Mouse (Mus musculus): Measurements from ENCODE around the gene Slc5a9.
"Not testable (repeated sequence)": the region's sequence is repeated elsewhere in the genome, so short reads cannot be mapped to it uniquely, and the experiment has no call there.

Slc5a9 gene

DNA sequence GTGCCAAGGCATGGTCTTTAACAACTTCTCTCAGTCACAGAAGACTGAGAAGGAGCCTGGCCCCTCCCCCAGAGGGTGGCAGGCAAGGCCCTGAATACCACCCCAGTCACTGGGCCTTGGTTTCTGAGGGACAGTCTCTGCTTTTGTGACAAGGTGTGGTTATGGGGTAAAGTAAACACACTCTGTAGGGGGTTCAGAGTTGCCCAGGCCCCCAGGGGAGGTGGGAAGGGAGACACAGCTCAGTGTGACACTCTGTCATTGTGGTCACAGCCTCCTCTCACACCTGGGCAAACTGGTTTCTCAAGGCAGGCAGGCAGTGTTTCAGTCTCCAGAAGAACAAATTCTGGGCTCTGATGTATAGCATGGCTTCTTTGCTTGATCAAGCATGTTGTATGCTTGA, at the start of gene Slc5a9:
Gene Slc5a9 (minus strand): TSS at position 144 of the 400 bp plus-strand sequence.
- DNase-seq (ENCODE audit: extremely low spot score, low spot score): no peak

GRCm38 (mm10) chr4:111919092-111919491, 16.4 kb upstream of the Slc5a9 start, which contains the start of gene Skint8:
Gene Skint8, plus strand, starts transcription at chr4:111919392.
- DNase-seq (ENCODE audit: extremely low spot score, low spot score): no peak

DNA sequence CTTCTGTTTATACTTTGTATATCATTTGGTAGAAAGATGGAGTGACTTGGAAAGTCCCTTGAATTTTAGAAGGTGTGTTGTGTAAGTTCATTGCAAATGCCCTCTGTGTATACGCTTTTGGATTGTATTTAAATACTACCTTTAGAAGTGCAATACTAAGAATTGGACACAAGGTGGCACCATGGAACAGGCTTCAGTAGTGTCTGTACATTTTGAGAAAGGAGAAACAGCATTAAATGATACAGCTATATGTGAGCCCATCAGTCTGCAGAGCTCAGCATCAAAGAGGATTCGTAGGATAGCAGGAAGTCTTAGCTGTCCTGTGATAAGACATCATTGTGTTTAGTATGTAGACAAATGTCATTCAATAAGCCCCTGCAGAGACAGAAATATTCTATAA, 5.2 kb upstream of the Slc5a9 start:
- no peak for DNase-seq (ENCODE audit: extremely low spot score, low spot score)

DNA sequence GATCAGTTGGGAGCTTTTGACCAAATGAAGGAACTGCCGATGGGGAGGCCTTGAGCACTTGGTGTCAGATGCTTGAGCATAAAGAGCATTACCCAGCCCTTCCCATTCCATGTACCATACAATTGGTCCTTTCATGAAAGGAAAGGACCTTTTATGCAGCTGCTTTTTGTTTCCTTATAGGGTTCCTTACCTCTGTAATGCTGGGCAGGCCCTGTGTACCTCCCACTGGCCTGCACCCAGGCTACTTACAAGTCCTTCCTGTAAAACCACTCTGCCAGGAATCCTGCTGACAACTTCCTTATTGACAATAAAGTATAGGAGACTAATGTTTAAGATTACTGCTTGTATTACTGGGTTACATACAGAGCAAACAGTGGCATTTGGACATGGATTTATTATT, 1.2 kb downstream of the Slc5a9 start:
- no peak for DNase-seq (ENCODE audit: extremely low spot score, low spot score)

GRCm38 (mm10) chr4:111900491-111900890, 2.2 kb downstream of the Slc5a9 start:
- DNase-seq (ENCODE audit: extremely low spot score, low spot score): not testable (repeated sequence)

GRCm38 (mm10) chr4:111898566-111898965, 4.2 kb downstream of the Slc5a9 start:
- no peak for DNase-seq (ENCODE audit: extremely low spot score, low spot score)

DNA sequence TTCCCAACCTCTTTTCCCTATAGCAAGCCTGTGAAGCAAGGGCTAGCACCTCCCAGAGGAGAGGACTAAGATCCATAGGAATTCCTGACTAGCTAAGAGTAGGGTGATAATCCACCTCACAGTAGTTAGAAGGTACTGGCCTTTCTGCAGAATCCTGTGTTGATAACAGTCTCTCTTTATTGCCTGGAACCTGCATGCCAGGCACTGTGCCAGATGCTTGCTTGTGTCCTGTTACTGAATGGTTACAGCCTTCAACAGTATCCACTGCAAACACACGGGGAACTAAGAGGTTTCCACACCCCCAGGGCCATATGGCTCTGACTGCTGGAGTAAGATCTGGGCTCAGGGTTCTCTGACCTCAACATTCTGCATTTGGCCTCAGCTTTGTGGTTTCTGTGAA, 5.0 kb downstream of the Slc5a9 start:
- no peak for DNase-seq (ENCODE audit: extremely low spot score, low spot score)

DNA sequence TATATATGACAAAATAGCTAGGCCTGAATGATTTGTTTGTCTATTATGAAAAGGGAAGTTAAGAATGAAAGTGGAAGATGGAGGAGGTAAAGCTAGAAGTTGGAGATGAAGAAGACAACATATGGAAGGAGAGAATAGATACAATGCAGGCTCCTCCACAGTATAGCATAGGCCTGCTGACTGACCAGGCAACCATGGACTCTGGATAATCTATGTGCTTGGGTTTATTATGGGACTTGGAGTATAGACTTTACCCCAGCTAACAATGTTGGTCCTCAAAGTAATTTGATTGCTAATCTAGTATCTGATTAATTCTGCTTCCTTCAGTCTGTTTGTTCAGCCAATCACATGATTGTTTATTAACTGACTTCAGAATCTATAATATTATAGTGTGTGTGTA, 10.6 kb downstream of the Slc5a9 start:
- no peak for DNase-seq (ENCODE audit: extremely low spot score, low spot score)

DNA sequence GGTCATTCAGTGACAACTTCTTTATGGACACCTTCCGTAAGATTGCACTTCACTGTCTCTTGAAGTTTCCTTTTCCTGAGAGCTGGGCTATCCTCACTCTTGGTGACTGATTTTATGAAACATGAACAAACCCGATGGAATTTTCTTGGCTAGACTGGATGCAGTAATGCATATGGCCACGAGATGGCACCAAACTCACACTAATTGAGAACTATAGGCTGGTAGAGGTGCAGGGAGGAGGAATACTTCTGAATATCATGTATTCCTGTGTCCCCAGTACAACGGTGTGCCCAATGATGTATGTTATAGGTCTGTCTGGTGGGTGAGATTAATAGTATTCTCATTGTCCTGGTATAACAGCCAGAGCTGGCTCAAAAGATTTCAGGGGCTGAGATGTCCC, 16.1 kb downstream of the Slc5a9 start:
- DNase-seq (ENCODE audit: extremely low spot score, low spot score): peak; percentile 75

DNA sequence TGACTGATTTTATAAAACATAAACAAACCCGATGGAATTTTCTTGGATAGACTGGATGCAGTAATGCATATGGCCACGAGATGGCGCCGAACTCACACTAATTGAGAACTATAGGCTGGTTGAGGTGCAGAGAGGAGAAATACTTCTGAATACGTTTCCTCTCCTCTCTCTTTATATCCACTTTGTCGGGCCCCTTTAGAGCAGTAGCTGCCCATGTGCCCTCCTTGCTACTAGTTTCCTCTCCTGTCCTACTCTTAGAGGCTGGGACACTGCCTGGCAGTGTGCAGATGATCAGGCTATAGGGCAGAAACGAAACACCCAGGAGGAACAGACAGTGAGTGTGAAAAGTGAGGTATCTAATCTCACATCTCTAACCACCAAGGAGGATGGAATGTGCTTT, 16.7 kb downstream of the Slc5a9 start:
- peak; percentile 72 for DNase-seq (ENCODE audit: extremely low spot score, low spot score)

DNA sequence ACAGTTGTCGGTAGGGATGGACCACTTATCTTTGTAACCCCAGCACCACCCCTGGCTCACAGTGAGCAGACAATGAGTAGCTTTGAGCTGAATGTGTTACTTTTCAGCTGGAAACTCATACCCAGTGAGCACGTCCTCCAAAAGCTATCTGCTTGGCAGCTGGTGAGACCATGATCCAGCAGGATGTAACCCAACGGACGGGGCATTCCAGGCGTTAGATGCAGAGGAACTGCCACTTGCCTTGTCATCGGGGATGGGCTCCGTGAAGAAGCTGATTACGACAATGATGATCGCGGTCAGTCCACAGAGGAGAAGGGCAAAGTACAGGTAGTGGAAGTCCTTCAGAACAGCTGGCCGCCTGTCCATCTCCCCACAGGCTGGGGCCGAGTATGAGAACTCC, 19.2 kb downstream of the Slc5a9 start:
- DNase-seq (ENCODE audit: extremely low spot score, low spot score): no peak

DNA sequence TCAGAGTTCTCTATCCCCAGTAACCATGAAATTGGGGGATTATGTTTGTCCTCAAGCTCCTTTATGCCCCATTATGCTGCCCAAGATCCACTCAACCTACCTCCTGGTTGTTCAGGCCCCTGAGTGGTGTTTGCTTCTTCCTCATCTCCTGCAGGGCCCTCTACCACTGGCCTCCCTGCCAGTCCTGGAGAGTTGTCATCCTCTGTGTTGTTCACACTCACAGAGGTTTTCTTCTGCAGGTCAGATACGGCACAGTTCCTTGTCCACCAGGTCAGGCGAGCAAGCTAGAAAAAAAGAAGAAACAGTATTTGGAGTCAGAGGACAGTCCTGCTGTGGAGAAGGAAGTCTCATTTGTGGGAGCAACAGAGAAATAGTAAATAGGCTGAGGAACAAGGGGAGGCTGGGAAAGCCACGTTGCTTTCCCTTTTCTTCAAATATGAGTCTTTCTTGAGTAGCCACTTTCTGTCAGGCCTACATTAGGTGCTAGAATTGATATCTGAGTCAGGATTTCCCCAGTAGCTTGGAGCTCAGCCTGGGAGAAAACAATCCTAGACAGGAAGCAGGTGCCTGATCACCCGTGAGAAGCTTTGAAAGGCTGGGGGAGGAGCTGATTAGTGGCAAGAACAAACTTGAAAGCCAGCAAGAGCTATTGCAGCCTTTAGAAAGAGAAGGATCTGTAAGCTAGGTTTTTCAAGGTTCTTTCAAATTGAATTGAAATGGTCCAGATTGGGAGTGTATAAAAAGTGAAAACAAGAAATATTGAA, 22.4 kb downstream of the Slc5a9 start:
- DNase-seq (ENCODE audit: extremely low spot score, low spot score): no peak

DNA sequence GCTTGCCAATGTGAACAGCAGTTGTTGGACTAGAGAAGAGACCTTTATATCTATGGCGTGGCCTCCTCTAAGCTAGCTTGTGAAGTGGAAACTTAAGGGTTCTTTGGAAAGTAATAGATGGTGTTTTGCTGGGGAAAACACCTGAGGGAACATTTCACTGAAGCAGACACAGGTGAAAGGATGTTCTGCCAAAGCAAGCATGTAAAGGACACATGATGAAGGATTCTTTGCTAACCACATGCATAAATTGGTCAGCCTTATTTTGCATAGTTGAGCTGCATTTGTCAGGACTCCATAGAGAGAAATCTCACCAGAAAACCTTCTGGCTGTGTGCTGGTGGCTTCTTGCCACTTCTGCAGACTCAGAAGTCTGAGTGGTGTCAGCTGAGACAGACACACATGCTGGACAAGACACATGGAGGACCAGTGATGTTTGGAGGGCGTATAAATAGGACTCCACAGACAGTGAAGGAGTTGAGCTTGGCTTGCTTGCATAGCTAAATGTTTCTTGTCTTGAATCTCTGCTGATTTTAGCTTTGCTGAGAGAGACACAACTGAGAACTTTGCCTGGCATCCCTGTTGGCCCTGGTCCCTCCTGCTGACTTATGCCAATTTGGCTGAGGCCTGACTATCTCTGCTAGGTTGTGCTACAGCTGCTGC, 34.8 kb downstream of the Slc5a9 start:
- no peak for DNase-seq (ENCODE audit: extremely low spot score, low spot score)

DNA sequence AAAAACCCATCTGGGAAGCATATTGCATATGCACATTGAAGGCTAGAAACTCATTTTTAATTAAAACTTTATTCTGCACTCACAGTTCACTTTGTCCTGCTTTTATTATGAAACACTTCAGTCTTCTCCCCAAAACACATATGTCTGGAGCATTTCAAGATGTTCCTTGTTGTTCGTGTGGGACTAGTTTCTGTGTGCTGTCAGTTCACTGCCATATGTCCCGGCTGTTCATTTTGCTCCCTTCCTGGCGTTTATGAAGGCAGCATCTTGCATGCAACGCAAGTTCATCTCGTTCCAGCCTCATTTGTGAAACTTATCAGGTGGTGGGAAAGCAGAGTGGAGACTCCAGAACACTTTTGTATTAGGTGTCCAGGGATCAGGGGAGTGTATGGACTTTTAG, 36.0 kb downstream of the Slc5a9 start:
- no peak for DNase-seq (ENCODE audit: extremely low spot score, low spot score)

GRCm38 (mm10) chr4:111852626-111853025, 50.1 kb downstream of the Slc5a9 start:
- no peak for DNase-seq (ENCODE audit: extremely low spot score, low spot score)

- DNase-seq (ENCODE audit: extremely low spot score, low spot score): no peak
Measured at GRCm38 (mm10) chr4:111838882-111839281, 63.8 kb downstream of the Slc5a9 start.

Data from neural tube, embryonic 10.5 days (tissue).